Mouse (Mus musculus): ENCODE results near the gene Pspn. TPM values are rescaled to one million over a fixed set of nuclear protein-coding genes. Genes with fewer than 3 reads are reported as not detected.

The Pspn gene
- total and polyA plus RNA-seq, 3 experiments = 1.0 TPM; not detected in 2

GRCm38 (mm10) chr17:56979524-56979923, 20.3 kb downstream of the Pspn start:
- H3K27ac ChIP-seq (ENCODE audit: control insufficient read depth, low read depth, low read length) = no peak overlapping the region
- no peaks in the 10 kb centered on the region for H3K4me1 ChIP-seq (ENCODE audit: control insufficient read depth in 1 of 2, insufficient read depth in 2 of 2, low read length in 2 of 2)
- H3K27me3 ChIP-seq (ENCODE audit: control insufficient read depth in 1 of 2, insufficient read depth in 2 of 2, low read length in 2 of 2) = no peaks in the 10 kb centered on the region; a peak in 1 of 4 replicates
- TF ChIP-seq ELF1 (IDR thresholded peaks at IDR 0.05; ENCODE audit: low read depth, low read length) (no peak), JUND (IDR thresholded peaks at IDR 0.05; ENCODE audit: low read depth, low read length) (no peak), MXI1 (IDR thresholded peaks at IDR 0.05; ENCODE audit: low read depth, low read length) (no peak), USF1 (IDR thresholded peaks at IDR 0.05; ENCODE audit: low read depth, low read length) (no peak), POLR2AphosphoS2 (IDR thresholded peaks at IDR 0.05; ENCODE audit: low read length) (no peak), ZNF384 (IDR thresholded peaks at IDR 0.05; ENCODE audit: low read depth, low read length) (no peak), RAD21 (IDR thresholded peaks at IDR 0.05; ENCODE audit: low read depth, low read length) (no peak), MAX (IDR thresholded peaks at IDR 0.05; ENCODE audit: low read length) (no peak), ZC3H11A (IDR thresholded peaks at IDR 0.05; ENCODE audit: low read depth, low read length) (no peak), E2F4 (IDR thresholded peaks at IDR 0.05; ENCODE audit: borderline replicate concordance, low read depth, low read length) (no peak), NELFE (IDR thresholded peaks at IDR 0.05; ENCODE audit: low read depth, low read length) (no peak), RCOR1 (IDR thresholded peaks at IDR 0.05; ENCODE audit: low read depth, low read length) (no peak), UBTF (IDR thresholded peaks at IDR 0.05; ENCODE audit: borderline replicate concordance, insufficient read depth, low read depth, low read length) (no peak), USF2 (IDR thresholded peaks at IDR 0.05; ENCODE audit: borderline replicate concordance in 1 of 2, insufficient read depth in 1 of 2, low read depth in 1 of 2, low read length in 2 of 2) (no peak), MYC (IDR thresholded peaks at IDR 0.05; ENCODE audit: low read depth, low read length) (no peak), TCF12 (IDR thresholded peaks at IDR 0.05; ENCODE audit: low read depth, low read length) (no peak), ZMIZ1 (IDR thresholded peaks at IDR 0.05; ENCODE audit: low read depth, low read length) (no peak), ETS1 (IDR thresholded peaks at IDR 0.05; ENCODE audit: low read depth, low read length) (no peak), KAT2A (conservative IDR thresholded peaks at IDR 0.05; ENCODE audit: low read depth, low read length) (no peak), TBP (IDR thresholded peaks at IDR 0.05; ENCODE audit: low read depth, low read length) (no peak)
- DNase-seq (ENCODE audit: low read depth, low spot score) = no peak
- no peak overlapping the region for H3K4me3 ChIP-seq (ENCODE audit: control insufficient read depth in 1 of 2, insufficient read depth in 1 of 2, low read depth in 2 of 2, low read length in 2 of 2)
- H3K36me3 ChIP-seq (ENCODE audit: control insufficient read depth in 1 of 2, insufficient read depth in 2 of 2, low read length in 2 of 2) = no peaks in the 10 kb centered on the region
- no peaks in the 10 kb centered on the region for H3K79me2 ChIP-seq (ENCODE audit: control insufficient read depth, insufficient read depth, low read length, poor library complexity)
- H3K9me3 ChIP-seq (replicated peaks; ENCODE audit: insufficient read depth, low read length) = no peaks in the 10 kb centered on the region
- no peak overlapping the region for H3K9ac ChIP-seq (ENCODE audit: control insufficient read depth, low read depth, low read length, poor library complexity, severe bottlenecking)
